Mouse (Mus musculus): Measurements from ENCODE around the gene Map7. TPM values are rescaled to one million over a fixed set of nuclear protein-coding genes. Genes with fewer than 3 reads are reported as not detected.

The Map7 gene
- polyA plus RNA-seq, 1 experiment from 2014 or later, result 6.7 TPM

DNA sequence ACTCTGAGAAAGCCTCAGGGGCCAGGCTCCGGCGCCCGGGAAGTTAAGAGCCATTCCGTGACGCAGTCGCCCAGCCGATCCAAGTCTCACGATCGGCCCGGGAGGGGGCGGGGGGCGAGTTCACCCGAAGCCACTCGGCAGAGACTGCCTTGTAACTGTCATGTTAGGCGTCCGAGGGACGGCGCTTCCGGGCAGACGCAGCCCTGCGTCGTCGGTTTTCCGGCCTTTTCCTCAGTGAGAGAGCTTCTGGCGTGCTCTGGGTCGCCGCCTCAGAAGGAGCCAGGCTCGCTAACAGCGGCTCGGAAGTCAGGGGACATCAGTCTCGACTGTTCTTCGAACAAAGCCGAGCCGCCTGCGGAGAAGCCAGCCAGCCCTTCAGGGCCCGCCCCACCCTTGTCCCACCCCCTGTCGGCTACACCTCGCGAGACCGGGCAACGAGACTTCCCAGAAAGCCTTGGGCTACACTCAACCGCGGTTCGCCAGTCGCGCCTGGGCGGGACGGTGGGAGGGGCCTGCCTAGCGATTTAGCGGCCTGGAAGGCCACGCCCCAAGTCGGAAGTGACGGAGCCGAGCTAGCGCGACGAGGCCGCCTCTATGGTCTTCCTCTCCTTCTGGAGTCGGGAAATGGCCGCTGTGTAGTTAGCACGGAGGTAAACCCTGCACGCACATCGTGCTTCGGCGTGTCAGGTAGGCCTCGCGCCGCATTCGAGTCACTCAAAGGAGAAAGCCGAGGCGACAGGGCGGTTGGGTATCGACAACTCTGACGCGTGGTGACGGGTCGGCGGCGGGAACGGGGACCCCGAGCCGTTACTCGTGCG lies 163.9 kb downstream of the Map7 start, which contains the start of gene Bclaf1:
Gene Bclaf1 (plus strand): TSS at position 552 of the 818 bp plus-strand sequence.
- Histone ChIP-seq H3K4me1 (replicated peaks; ENCODE audit: control insufficient read depth, insufficient read depth, low read length) (no peaks in the 10 kb centered on the region; the same call in 1 of the 2 replicates), H3K27ac (ENCODE audit: low read depth, low read length) (peak within 1 kb of the TSS; percentile 100), H3K36me3 (ENCODE audit: control insufficient read depth, insufficient read depth, low read length) (no peaks in the 10 kb centered on the region), H3K4me2 (replicated peaks; ENCODE audit: low read depth, low read length) (peak within 1 kb of the TSS; percentile 65), H3K27me3 (ENCODE audit: control insufficient read depth, insufficient read depth, low read length) (no peaks in the 10 kb centered on the region), H3K4me3 (ENCODE audit: low read depth, low read length) (peak within 1 kb of the TSS; percentile 83), H3K9ac (ENCODE audit: low read depth, low read length) (peak within 1 kb of the TSS; percentile 95), H3K9me3 (ENCODE audit: control insufficient read depth, low read length) (no peaks in the 10 kb centered on the region)
- WGBS, result under 1% methylated on average over 84 of the region's 84 CpGs
- ATAC-seq (ENCODE audit: low FRiP score) (peak; percentile 99), DNase-seq (ENCODE audit: low spot score) (peak; percentile 100)

DNA sequence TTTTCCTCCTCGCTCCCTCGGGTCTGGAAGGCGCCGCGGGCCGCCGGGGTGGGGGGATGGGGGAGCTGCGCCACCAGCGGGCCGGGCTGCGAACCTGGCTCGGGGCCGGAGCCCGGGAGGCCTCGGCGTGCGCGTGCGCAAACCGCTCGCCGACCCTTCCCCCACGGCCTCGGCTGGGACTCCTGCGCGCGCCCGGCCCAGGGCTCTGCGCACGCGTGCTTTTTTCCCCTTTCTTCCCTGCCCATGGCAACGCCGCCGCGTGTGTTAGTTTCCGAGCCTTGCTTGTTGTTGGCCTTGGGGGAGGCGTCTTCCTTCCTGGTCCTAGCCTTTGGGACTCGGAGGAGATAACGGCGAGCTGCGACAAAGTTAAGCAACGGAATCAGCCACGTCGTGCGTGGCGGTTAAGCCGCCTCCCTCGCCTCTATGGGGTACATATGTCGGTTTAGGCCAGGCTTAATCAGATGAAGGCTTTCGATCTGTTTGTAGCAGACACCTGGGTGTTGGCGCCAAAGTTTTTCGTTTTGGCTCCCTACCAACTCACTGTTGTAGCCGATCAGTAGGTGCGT lies 164.5 kb downstream of the Map7 start:
- WGBS, result under 1% methylated on average over 39 of the region's 54 CpGs
- peak overlapping the region; percentile 95 for H3K9ac ChIP-seq (ENCODE audit: low read depth, low read length)
- ATAC-seq (ENCODE audit: low FRiP score), result peak; percentile 81

GRCm38 (mm10) chr10:20313447-20313846 lies 165.2 kb downstream of the Map7 start:
- H3K9me3 ChIP-seq (ENCODE audit: control insufficient read depth, low read length), result no peaks in the 10 kb centered on the region
- DNase-seq (ENCODE audit: low spot score), result no peak
- H3K4me1 ChIP-seq (replicated peaks; ENCODE audit: control insufficient read depth, insufficient read depth, low read length), result no peaks in the 10 kb centered on the region; the same call in 1 of the 2 replicates
- ATAC-seq (ENCODE audit: low FRiP score), result no peak
- peak overlapping the region; percentile 83 for H3K4me3 ChIP-seq (ENCODE audit: low read depth, low read length)
- no peak overlapping the region; the same call in 1 of the 2 replicates for H3K27ac ChIP-seq (ENCODE audit: low read depth, low read length)
- peak overlapping the region; percentile 52 for H3K4me2 ChIP-seq (replicated peaks; ENCODE audit: low read depth, low read length)
- H3K27me3 ChIP-seq (ENCODE audit: control insufficient read depth, insufficient read depth, low read length), result no peaks in the 10 kb centered on the region
- peak overlapping the region; percentile 95 for H3K9ac ChIP-seq (ENCODE audit: low read depth, low read length)
- no peaks in the 10 kb centered on the region for H3K36me3 ChIP-seq (ENCODE audit: control insufficient read depth, insufficient read depth, low read length)
- 50% methylated on average over 13 of the region's 13 CpGs for WGBS

More for the DNA sequence above, 164.5 kb downstream of the Map7 start:
- Histone ChIP-seq H3K36me3 (ENCODE audit: control insufficient read depth, insufficient read depth, low read length) (no peaks in the 10 kb centered on the region), H3K4me3 (ENCODE audit: low read depth, low read length) (peak overlapping the region; percentile 83), H3K4me1 (replicated peaks; ENCODE audit: control insufficient read depth, insufficient read depth, low read length) (no peaks in the 10 kb centered on the region; the same call in 1 of the 2 replicates), H3K4me2 (replicated peaks; ENCODE audit: low read depth, low read length) (peak overlapping the region; percentile 52), H3K27me3 (ENCODE audit: control insufficient read depth, insufficient read depth, low read length) (no peaks in the 10 kb centered on the region), H3K9me3 (ENCODE audit: control insufficient read depth, low read length) (no peaks in the 10 kb centered on the region), H3K27ac (ENCODE audit: low read depth, low read length) (peak overlapping the region; percentile 100)
- peak; percentile 94 for DNase-seq (ENCODE audit: low spot score)

GRCm38 (mm10) chr10:20313941-20314340 lies 165.7 kb downstream of the Map7 start:
- no peaks in the 10 kb centered on the region for H3K27me3 ChIP-seq (ENCODE audit: control insufficient read depth, insufficient read depth, low read length)
- no peaks in the 10 kb centered on the region for H3K9me3 ChIP-seq (ENCODE audit: control insufficient read depth, low read length)
- no peak overlapping the region for H3K27ac ChIP-seq (ENCODE audit: low read depth, low read length)
- H3K9ac ChIP-seq (ENCODE audit: low read depth, low read length), result no peak overlapping the region
- no peaks in the 10 kb centered on the region; the same call in 1 of the 2 replicates for H3K4me1 ChIP-seq (replicated peaks; ENCODE audit: control insufficient read depth, insufficient read depth, low read length)
- H3K4me2 ChIP-seq (replicated peaks; ENCODE audit: low read depth, low read length), result no peak overlapping the region; the same call in 1 of the 2 replicates
- ATAC-seq (ENCODE audit: low FRiP score) (no peak), DNase-seq (ENCODE audit: low spot score) (no peak)
- no peaks in the 10 kb centered on the region for H3K36me3 ChIP-seq (ENCODE audit: control insufficient read depth, insufficient read depth, low read length)
- 87% methylated on average over 4 of the region's 4 CpGs for WGBS
- peak overlapping the region; percentile 83 for H3K4me3 ChIP-seq (ENCODE audit: low read depth, low read length)

- DNase-seq (ENCODE audit: low spot score) (no peak), ATAC-seq (ENCODE audit: low FRiP score) (no peak)
- WGBS, result 62% methylated on average over 2 of the region's 2 CpGs
- Histone ChIP-seq H3K27me3 (ENCODE audit: control insufficient read depth, insufficient read depth, low read length) (no peaks in the 10 kb centered on the region), H3K4me1 (replicated peaks; ENCODE audit: control insufficient read depth, insufficient read depth, low read length) (no peaks in the 10 kb centered on the region; the same call in 1 of the 2 replicates), H3K9me3 (ENCODE audit: control insufficient read depth, low read length) (no peaks in the 10 kb centered on the region), H3K27ac (ENCODE audit: low read depth, low read length) (no peak overlapping the region), H3K4me2 (replicated peaks; ENCODE audit: low read depth, low read length) (no peak overlapping the region), H3K36me3 (ENCODE audit: control insufficient read depth, insufficient read depth, low read length) (peaks cover 3% of the 10 kb centered on the region; the same call in 1 of the 2 replicates), H3K4me3 (ENCODE audit: low read depth, low read length) (no peak overlapping the region), H3K9ac (ENCODE audit: low read depth, low read length) (no peak overlapping the region)
These were observed 166.5 kb downstream of the Map7 start for GRCm38 (mm10) chr10:20314797-20315196.

DNA sequence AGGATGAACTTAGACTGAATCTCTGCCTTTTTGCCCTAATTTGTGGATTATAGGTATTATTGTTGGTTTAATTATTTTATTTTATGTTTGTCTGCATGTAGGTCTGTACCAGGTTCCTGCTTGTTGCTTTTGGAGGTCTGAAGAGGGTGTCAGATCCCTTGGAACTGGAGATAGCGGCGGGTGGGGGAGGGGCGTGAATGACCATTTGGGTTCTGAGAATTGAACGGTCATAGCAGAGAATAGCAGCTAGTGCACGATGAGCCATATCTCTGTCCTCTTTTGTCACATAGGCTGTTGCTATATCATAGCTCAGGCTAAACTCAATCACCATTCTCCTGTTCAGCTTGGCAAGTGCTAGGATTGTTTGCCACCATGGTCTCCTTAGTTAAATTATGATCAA lies 169.2 kb downstream of the Map7 start:
- Histone ChIP-seq H3K9me3 (ENCODE audit: control insufficient read depth, low read length) (no peaks in the 10 kb centered on the region), H3K9ac (ENCODE audit: low read depth, low read length) (no peak overlapping the region), H3K4me3 (ENCODE audit: low read depth, low read length) (no peak overlapping the region), H3K4me2 (replicated peaks; ENCODE audit: low read depth, low read length) (no peak overlapping the region), H3K27ac (ENCODE audit: low read depth, low read length) (no peak overlapping the region), H3K4me1 (replicated peaks; ENCODE audit: control insufficient read depth, insufficient read depth, low read length) (no peaks in the 10 kb centered on the region; the same call in 1 of the 2 replicates), H3K27me3 (ENCODE audit: control insufficient read depth, insufficient read depth, low read length) (no peaks in the 10 kb centered on the region), H3K36me3 (ENCODE audit: control insufficient read depth, insufficient read depth, low read length) (peaks cover 3% of the 10 kb centered on the region; the same call in 1 of the 2 replicates)
- WGBS, result 83% methylated on average over 5 of the region's 5 CpGs
- ATAC-seq (ENCODE audit: low FRiP score) (no peak), DNase-seq (ENCODE audit: low spot score) (no peak)

- ATAC-seq (ENCODE audit: low FRiP score) (no peak), DNase-seq (ENCODE audit: low spot score) (no peak)
- no peak overlapping the region for H3K4me2 ChIP-seq (replicated peaks; ENCODE audit: low read depth, low read length)
- no peaks in the 10 kb centered on the region for H3K27me3 ChIP-seq (ENCODE audit: control insufficient read depth, insufficient read depth, low read length)
- H3K27ac ChIP-seq (ENCODE audit: low read depth, low read length), result no peak overlapping the region
- H3K9me3 ChIP-seq (ENCODE audit: control insufficient read depth, low read length), result no peaks in the 10 kb centered on the region
- no peak overlapping the region for H3K9ac ChIP-seq (ENCODE audit: low read depth, low read length)
- peaks cover 15% of the 10 kb centered on the region for H3K36me3 ChIP-seq (ENCODE audit: control insufficient read depth, insufficient read depth, low read length)
- H3K4me3 ChIP-seq (ENCODE audit: low read depth, low read length), result no peak overlapping the region
- H3K4me1 ChIP-seq (replicated peaks; ENCODE audit: control insufficient read depth, insufficient read depth, low read length), result no peaks in the 10 kb centered on the region
These were observed 178.0 kb downstream of the Map7 start for GRCm38 (mm10) chr10:20326226-20326625.
